Mouse (Mus musculus) liver, adult 2 months (tissue): ENCODE data around the gene Fbxw11. TPM values are rescaled to one million over a fixed set of nuclear protein-coding genes. Genes with fewer than 3 reads are reported as not detected.

Source experiments
- DNase-seq: peaks from one replicate; pipeline ENCODE4 v3.0.0-alpha.2; 2011; ENCODE audit warnings: low read depth, low spot score; ENCODE audit errors: extremely low read depth
- H3K27ac ChIP-seq: fragments of 200-500 bp; replicated peaks from 2 replicates; pipeline ENCODE4 v1.5.1; 2012; ENCODE audit warnings: low read depth, mild to moderate bottlenecking, control low read depth, inconsistent platforms, low read length; ENCODE audit not compliant: insufficient read depth
- H3K27me3 ChIP-seq: fragments of 200-500 bp; 2 replicates; pipeline ENCODE4 v1.6.1; 2012; ENCODE audit warnings: mild to moderate bottlenecking, moderate library complexity, low read length, inconsistent platforms; ENCODE audit not compliant: control insufficient read depth, insufficient read depth
- H3K36me3 ChIP-seq: fragments of 200-500 bp; 2 replicates; pipeline ENCODE4 v1.6.1; 2012; ENCODE audit warnings: low read length, inconsistent platforms; ENCODE audit not compliant: control insufficient read depth, insufficient read depth
- H3K4me1 ChIP-seq: fragments of 200-500 bp; 2 replicates; pipeline ENCODE4 v1.6.1; 2011; ENCODE audit warnings: low read length; ENCODE audit not compliant: control insufficient read depth, insufficient read depth
- H3K4me3 ChIP-seq: fragments of 200-500 bp; 2 replicates; pipeline ENCODE4 v1.5.1; 2011; ENCODE audit warnings: low read depth, mild to moderate bottlenecking, control low read depth, low read length, moderate library complexity; ENCODE audit not compliant: insufficient read depth
- H3K79me2 ChIP-seq: fragments of 200-500 bp; 2 replicates; pipeline ENCODE4 v1.6.1; 2012; ENCODE audit warnings: inconsistent platforms, mild to moderate bottlenecking, low read length, moderate library complexity; ENCODE audit not compliant: control insufficient read depth, insufficient read depth
- H3K9ac ChIP-seq: fragments of 200-500 bp; 2 replicates; pipeline ENCODE4 v1.6.1; 2012; ENCODE audit warnings: low read depth, mild to moderate bottlenecking, control low read depth, inconsistent platforms, low read length
- CTCF ChIP-seq: fragments of 200-500 bp; IDR thresholded peaks from 2 replicates; pipeline ENCODE4 v1.5.1; 2011; ENCODE audit warnings: low read depth, low read length, control low read depth
- POLR2A ChIP-seq: fragments of 200-500 bp; IDR thresholded peaks from 2 replicates; pipeline ENCODE4 v1.6.1; 2011; ENCODE audit warnings: low read length, control low read depth; ENCODE audit not compliant: insufficient read depth; ENCODE audit errors: extremely low read depth
- WGBS: fragments of 180-500 bp; shearing (Covaris S2); methylation state at CpG from one replicate; pipeline ENCODE4 v1.1.7; 2018; 5-methylcytosine and 5-hydroxymethylcytosine counted together
- polyA plus RNA-seq: library from polyadenylated mRNA; depleted of rRNA; stranded (reverse); fragments of >200 nt; gene quantifications from 2 replicates; pipeline ENCODE4 v1.2.3, GENCODE M21; 2012
- total RNA-seq: library from RNA; depleted of rRNA; stranded (reverse); fragments of >200 nt; gene quantifications from 2 replicates; pipeline ENCODE4 v1.2.3, GENCODE M21; 2014

Fbxw11 gene
- total and polyA plus RNA-seq, 2 experiments: 20.8 to 22.5 TPM

- no peak overlapping the region for H3K4me3 ChIP-seq
- TF ChIP-seq CTCF: no peak
- TF ChIP-seq POLR2A: no peak
- H3K27me3 ChIP-seq: no peaks in the 10 kb centered on the region
- no peaks in the 10 kb centered on the region for H3K79me2 ChIP-seq
- peaks cover 8% of the 10 kb centered on the region for H3K4me1 ChIP-seq
- no peak overlapping the region for H3K9ac ChIP-seq
- DNase-seq: no peak
- H3K27ac ChIP-seq: peak overlapping the region; percentile 86; the same call in 1 of the 2 replicates
- no peaks in the 10 kb centered on the region for H3K36me3 ChIP-seq
- WGBS: 80% methylated on average over 4 of the region's 4 CpGs
Measured at GRCm38 (mm10) chr11:32604663-32605062, 37.9 kb upstream of the Fbxw11 start.

DNA sequence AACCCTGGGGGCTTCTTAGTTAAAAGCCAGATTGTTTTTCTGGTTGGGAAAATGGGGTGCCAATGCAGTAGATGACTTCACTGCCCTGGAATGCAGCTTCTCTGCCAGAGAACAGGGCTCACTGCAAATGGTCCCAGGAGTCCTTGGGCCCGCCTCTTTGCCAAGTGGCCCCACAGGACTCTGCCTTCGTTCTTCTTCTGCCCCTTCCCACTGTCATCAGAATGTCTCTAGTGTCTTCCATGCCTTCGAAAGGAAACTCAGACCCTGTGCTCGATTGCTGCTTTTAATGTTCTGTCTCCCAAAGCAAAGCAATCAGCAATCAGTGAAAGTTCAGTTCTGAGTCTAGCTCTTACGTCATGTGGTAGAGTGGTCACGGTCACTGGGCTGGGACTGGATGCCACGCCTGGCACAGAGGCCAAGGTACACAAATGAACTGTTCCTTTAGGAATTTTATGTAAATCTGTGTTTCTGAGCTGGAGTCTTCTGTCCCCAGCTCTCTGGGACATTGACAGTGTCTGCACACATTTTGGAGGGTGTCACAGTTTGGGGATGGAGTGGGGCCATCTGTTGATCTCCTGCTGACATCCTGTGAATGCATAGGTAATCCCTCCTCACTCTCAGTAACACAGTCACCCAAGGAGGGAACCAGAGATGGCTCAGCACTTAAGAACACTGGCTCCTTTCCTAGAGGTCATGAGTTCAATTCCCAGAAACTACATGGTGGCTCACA lies 37.2 kb upstream of the Fbxw11 start:
- WGBS: 10% methylated on average over 7 of the region's 7 CpGs
- TF ChIP-seq CTCF: no peak
- no peak for TF ChIP-seq POLR2A
- DNase-seq: peak; percentile 89
- H3K27me3 ChIP-seq: no peaks in the 10 kb centered on the region
- no peaks in the 10 kb centered on the region for H3K36me3 ChIP-seq
- H3K79me2 ChIP-seq: no peaks in the 10 kb centered on the region
- peaks cover 8% of the 10 kb centered on the region for H3K4me1 ChIP-seq
- no peak overlapping the region; the same call in 1 of the 2 replicates for H3K4me3 ChIP-seq
- H3K27ac ChIP-seq: peak overlapping the region; percentile 86
- H3K9ac ChIP-seq: peak overlapping the region; percentile 48; the same call in 1 of the 2 replicates

DNA sequence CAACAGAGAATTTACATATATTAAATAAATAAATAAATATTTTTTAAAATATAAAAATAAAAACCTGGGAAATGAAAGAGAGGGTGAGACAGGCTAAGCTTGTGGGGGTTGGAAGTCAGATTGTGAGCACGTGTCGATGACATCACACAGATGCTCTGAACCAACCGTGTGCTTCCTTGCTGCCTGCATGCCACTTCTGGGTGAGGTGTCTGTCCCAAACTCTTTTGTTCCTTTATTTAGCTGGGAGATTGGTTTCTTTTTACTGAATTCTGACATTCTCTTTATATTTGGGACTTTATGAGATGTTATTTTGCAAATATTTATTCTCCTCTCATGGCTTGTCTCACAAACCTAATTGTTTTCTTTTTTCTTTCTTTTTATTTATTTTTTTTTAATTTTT lies 36.6 kb upstream of the Fbxw11 start:
- H3K27me3 ChIP-seq: no peaks in the 10 kb centered on the region
- TF ChIP-seq POLR2A (no peak), CTCF (no peak)
- H3K9ac ChIP-seq: no peak overlapping the region
- 94% methylated on average over 3 of the region's 3 CpGs for WGBS
- no peaks in the 10 kb centered on the region for H3K79me2 ChIP-seq
- H3K4me1 ChIP-seq: peaks cover 8% of the 10 kb centered on the region
- no peak overlapping the region for H3K27ac ChIP-seq
- H3K36me3 ChIP-seq: no peaks in the 10 kb centered on the region
- no peak for DNase-seq
- H3K4me3 ChIP-seq: no peak overlapping the region

DNA sequence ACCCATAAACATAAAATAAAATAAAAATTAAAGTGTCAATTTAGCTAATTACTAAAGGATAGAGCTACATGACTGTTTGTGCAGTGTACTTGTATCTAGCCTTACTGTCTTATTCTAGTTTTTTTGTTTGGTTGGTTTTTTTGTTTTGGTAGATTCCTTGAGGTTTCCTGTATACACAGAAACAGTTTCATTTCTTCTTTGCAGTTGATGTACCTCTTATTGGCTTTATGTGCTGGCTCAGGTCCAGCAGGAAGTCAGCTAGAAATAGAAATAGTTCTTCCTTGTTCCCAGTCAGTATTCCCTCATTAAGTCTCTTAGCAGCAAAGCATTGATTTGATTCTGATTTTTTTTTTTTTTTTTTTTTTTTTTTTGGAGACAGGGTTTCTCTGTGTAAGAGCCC lies 35.2 kb upstream of the Fbxw11 start:
- DNase-seq: peak; percentile 44
- Histone ChIP-seq H3K27ac (no peak overlapping the region), H3K4me3 (no peak overlapping the region)

GRCm38 (mm10) chr11:32610616-32611015 lies 31.9 kb upstream of the Fbxw11 start:
- TF ChIP-seq CTCF (no peak), POLR2A (no peak)
- H3K4me3 ChIP-seq: no peak overlapping the region
- H3K27me3 ChIP-seq: no peaks in the 10 kb centered on the region
- H3K79me2 ChIP-seq: no peaks in the 10 kb centered on the region
- H3K9ac ChIP-seq: no peak overlapping the region
- H3K27ac ChIP-seq: no peak overlapping the region
- DNase-seq: no peak
- 88% methylated on average over 6 of the region's 6 CpGs for WGBS
- no peaks in the 10 kb centered on the region for H3K36me3 ChIP-seq
- H3K4me1 ChIP-seq: peaks cover under 1% of the 10 kb centered on the region; the same call in 1 of the 2 replicates

More for the DNA sequence above, 35.2 kb upstream of the Fbxw11 start:
- H3K27me3 ChIP-seq: no peaks in the 10 kb centered on the region
- H3K9ac ChIP-seq: no peak overlapping the region
- no peaks in the 10 kb centered on the region for H3K79me2 ChIP-seq
- H3K4me1 ChIP-seq: peaks cover 8% of the 10 kb centered on the region
- no peaks in the 10 kb centered on the region for H3K36me3 ChIP-seq
- TF ChIP-seq CTCF: no peak

GRCm38 (mm10) chr11:32612304-32612703 lies 30.2 kb upstream of the Fbxw11 start:
- H3K4me3 ChIP-seq: no peak overlapping the region
- H3K79me2 ChIP-seq: no peaks in the 10 kb centered on the region
- TF ChIP-seq CTCF (no peak), POLR2A (no peak)
- no peak overlapping the region for H3K27ac ChIP-seq
- no peak overlapping the region for H3K9ac ChIP-seq
- no peaks in the 10 kb centered on the region for H3K27me3 ChIP-seq
- H3K36me3 ChIP-seq: no peaks in the 10 kb centered on the region
- DNase-seq: no peak
- H3K4me1 ChIP-seq: no peaks in the 10 kb centered on the region
- 91% methylated on average over 6 of the region's 6 CpGs for WGBS
